Mouse (Mus musculus) CH12.LX (cell line): ENCODE data around the gene Fam222b.

Experiments
- CTCF ChIP-seq, 2 experiments: IDR thresholded peaks in 1 of 2; conservative IDR thresholded peaks in 1 of 2; 2 replicates each; pipeline ENCODE4 v1.5.1; 2011 to 2012; ENCODE audit warnings: low read depth in 2 of 2, low read length in 2 of 2, improper control_type of control experiment in 1 of 2, inconsistent platforms in 1 of 2, mild to moderate bottlenecking in 1 of 2, moderate library complexity in 1 of 2
- JUN ChIP-seq: IDR thresholded peaks from 2 replicates; pipeline ENCODE4 v1.6.1; 2011; ENCODE audit warnings: low read depth, mild to moderate bottlenecking, low read length, improper control_type of control experiment, moderate library complexity; ENCODE audit not compliant: insufficient read depth
- POLR2A ChIP-seq: IDR thresholded peaks from 2 replicates; pipeline ENCODE4 v1.6.1; 2011; ENCODE audit warnings: low read depth, mild to moderate bottlenecking, improper control_type of control experiment, low read length
- USF1 ChIP-seq: IDR thresholded peaks from 2 replicates; pipeline ENCODE4 v1.6.1; 2014; ENCODE audit warnings: low read depth, mild to moderate bottlenecking, inconsistent platforms, low read length, improper control_type of control experiment
- ZMIZ1 ChIP-seq: IDR thresholded peaks from 2 replicates; pipeline ENCODE4 v1.6.1; 2012; ENCODE audit warnings: low read depth, mild to moderate bottlenecking, inconsistent platforms, low read length, improper control_type of control experiment

DNA sequence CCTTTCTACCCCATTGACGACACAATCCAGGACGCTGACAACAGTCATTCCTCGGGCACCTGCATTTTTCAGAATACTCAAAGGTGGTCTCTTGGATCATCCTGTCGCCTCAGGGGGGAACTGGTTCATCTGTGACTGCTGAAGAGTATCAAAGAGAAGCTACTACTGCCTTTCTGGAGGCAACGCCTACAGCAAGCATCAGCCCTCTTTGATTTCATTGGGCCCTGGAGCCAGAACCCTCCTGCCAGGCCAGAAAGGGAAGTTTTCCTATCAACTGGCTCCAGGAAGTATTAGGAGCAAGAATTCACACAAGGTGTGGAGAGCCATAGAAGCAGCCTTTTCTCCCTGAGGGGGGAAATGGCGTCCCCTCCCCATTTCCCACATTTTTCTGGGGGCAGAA is 72.2 kb downstream of the Fam222b start:
- TF ChIP-seq CTCF (conservative IDR thresholded peaks at IDR 0.05 in 1 of 2, IDR thresholded peaks at IDR 0.05 in 1 of 2; ENCODE audit: low read depth in 2 of 2, low read length in 2 of 2) (no peak), USF1 (no peak), POLR2A (no peak), ZMIZ1 (no peak), JUN (no peak)
